Mouse (Mus musculus): ENCODE data around the gene Cenpn. TPM values are rescaled to one million over a fixed set of nuclear protein-coding genes. Genes with fewer than 3 reads are reported as not detected.

The Cenpn gene
- polyA plus RNA-seq, 1 experiment, result 1.7 TPM

Other genes with a start within 250 kb of the Cenpn start
- 3.6 and 3.7 TPM in 2 replicates for gene Cdyl2, start 188.7 kb upstream of the Cenpn start, polyA plus RNA-seq (2012; rRNA removed)
- 18.6 and 19.8 TPM in 2 replicates for gene Cmc2, start 275 bp upstream of the Cenpn start, polyA plus RNA-seq (2012; rRNA removed)
- gene Atmin, start 21.7 kb downstream of the Cenpn start, polyA plus RNA-seq (2012; rRNA removed), result 31.6 and 33.1 TPM in 2 replicates
- 5.8 and 6.0 TPM in 2 replicates for gene 1700030J22Rik, start 57.2 kb downstream of the Cenpn start, polyA plus RNA-seq (2012; rRNA removed)
- gene Gcsh, start 71.8 kb downstream of the Cenpn start, polyA plus RNA-seq (2012; rRNA removed), result 96.3 and 97.9 TPM in 2 replicates
- gene Pkd1l2, start 160.7 kb downstream of the Cenpn start, polyA plus RNA-seq (2012; rRNA removed), result 0.10 and 0.11 TPM in 2 replicates
- 0.04 and 0.08 TPM in 2 replicates for gene Bco1, start 174.1 kb downstream of the Cenpn start, polyA plus RNA-seq (2012; rRNA removed)
- 8.1 and 8.6 TPM in 2 replicates for gene Gan, start 236.4 kb downstream of the Cenpn start, polyA plus RNA-seq (2012; rRNA removed)

Data from frontal cortex, adult 2 months (tissue).